Mouse (Mus musculus) cerebellum, postnatal 14 days (tissue): ENCODE results near the gene Ift20.

ENCODE experiments used
- DNase-seq, 2 experiments: peaks; one replicate each; pipeline ENCODE4 v3.0.0; 2021; ENCODE audit warnings: mixed read lengths in 2 of 2

The Ift20 gene

DNA sequence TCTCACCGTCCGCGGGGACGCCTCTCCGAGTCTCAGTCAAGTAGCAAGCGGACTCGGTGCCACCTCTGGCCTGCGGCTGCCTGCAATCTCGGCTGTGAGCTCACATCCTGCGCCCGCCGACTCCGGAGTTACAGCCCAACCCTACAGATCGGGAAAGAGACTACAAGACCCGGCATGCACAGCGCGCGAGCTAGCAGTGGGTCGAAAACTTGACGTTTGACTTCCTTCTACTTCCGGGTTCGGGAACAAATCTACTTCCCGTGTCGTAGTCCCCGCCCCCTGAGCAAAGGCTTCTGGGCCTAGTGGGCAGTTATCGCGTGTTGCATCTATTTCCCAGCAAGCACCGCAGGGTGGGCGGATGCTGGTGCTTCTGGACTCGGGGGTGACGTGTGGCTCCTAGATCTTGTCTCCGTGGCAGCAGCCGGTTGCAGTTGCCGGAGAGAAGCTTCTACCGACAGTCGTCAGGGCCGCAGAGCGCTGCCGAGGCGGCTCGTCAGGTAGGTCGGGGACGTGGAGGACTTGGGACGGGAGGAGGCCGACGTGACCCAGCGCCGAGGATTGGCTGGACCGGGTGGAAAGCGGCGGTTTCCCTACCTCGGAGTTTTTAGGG is at the start of gene Ift20, which contains the start of gene Tnfaip1:
Gene Ift20, plus strand, starts transcription at position 282 of the 610 bp plus-strand sequence.
Gene Tnfaip1, minus strand, starts transcription at position 253 of the 610 bp plus-strand sequence.
- peak; percentile 97 for DNase-seq

GRCm38 (mm10) chr11:78488168-78488567 is 48.0 kb upstream of the Ift20 start:
- peak; percentile 93 to 94 for DNase-seq

- DNase-seq: peak; percentile 74 to 80
Measured at GRCm38 (mm10) chr11:78490781-78491241, 45.4 kb upstream of the Ift20 start.

GRCm38 (mm10) chr11:78495904-78496303 is 40.3 kb upstream of the Ift20 start:
- peak in 1 of 2 experiments; percentile 40 for DNase-seq

GRCm38 (mm10) chr11:78497071-78497541 is 39.1 kb upstream of the Ift20 start:
- DNase-seq: peak in 1 of 2 experiments; percentile 79

GRCm38 (mm10) chr11:78497544-78498522 is 38.3 kb upstream of the Ift20 start, which contains the start of gene Sarm1:
Sarm1 (minus strand) TSS chr11:78497754.
- DNase-seq: peak; percentile 99

- peak in 1 of 2 experiments; percentile 30 for DNase-seq
Measured at GRCm38 (mm10) chr11:78499004-78499403, 37.2 kb upstream of the Ift20 start, which contains the start of gene Vtn. Vtn (plus strand) TSS chr11:78499091.

DNA sequence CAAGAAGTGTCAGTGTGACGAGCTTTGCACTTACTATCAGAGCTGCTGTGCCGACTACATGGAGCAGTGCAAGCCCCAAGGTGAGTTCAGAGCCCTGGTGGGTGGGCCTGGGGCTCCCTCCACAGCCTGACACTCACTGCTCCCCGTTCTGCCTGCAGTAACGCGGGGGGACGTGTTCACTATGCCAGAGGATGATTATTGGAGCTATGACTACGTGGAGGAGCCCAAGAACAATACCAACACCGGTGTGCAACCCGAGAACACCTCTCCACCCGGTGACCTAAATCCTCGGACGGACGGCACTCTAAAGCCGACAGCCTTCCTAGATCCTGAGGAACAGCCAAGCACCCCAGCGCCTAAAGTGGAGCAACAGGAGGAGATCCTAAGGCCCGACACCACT is 36.6 kb upstream of the Ift20 start:
- DNase-seq: no peak

DNA sequence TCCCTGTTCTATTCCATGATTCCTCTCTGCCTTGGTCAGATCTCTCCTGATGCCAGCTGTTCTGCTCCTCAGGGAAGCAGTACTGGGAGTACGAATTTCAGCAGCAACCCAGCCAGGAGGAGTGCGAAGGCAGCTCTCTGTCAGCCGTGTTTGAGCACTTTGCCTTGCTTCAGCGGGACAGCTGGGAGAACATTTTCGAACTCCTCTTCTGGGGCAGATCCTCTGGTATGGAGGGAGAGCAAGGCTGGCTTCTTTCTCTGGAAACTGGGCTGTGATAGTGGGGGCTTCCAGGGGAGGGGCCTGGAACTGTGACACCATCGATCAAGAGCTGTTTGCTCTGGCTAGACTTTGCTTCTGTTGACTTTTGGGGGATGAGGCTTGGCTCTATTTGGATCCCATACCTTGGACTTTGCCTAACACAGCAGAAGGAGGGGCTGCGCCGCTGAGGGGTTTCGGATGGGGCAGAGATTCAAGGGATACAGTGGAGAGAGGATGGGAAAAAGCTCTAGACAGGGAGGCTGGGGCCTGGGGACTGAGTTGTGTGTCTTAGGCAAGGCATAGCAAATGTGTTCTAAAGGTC is 35.4 kb upstream of the Ift20 start:
- DNase-seq: no peak

- DNase-seq: no peak
Measured at GRCm38 (mm10) chr11:78501529-78501928, 34.6 kb upstream of the Ift20 start.

DNA sequence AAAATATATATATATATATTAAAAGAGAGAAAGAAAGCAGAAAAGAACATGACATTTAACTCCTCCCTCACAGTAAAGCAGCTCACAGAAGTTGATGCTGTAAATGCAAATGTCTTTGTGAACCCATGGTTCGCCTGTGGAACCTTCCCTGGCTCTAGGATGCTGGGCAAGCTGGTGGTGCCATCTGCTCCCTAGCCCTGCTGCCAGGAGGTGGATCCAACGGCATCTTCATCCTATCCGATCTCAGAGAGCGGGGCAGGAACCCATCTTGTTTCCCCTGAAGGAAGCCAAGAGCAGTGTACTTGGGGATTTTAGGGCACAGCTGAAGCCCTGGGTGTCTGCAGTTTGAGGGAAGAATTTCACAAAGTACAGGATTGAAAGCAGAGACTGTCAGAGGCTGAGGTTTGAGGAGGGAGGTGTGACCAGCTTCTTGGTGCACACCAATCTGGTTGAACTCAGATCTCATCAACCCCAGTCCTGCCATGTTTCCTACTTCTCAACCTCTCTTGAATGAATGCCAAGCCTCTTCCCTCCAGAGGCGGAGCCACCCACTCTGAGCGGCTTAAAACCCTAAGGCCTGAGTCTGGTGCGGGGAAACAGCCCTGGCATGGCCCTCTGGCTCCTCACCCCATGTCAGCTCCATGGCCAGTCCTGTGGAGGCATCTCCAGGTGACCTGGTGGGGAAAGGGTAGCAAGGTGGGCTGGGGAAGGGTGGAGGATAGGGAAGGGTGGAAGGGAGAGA is 33.1 kb upstream of the Ift20 start, which contains the start of gene Sebox:
Gene Sebox, plus strand, starts transcription at position 539 of the 742 bp plus-strand sequence.
- DNase-seq: peak; percentile 90 to 93

- DNase-seq: no peak
Measured at GRCm38 (mm10) chr11:78505430-78505829, 30.7 kb upstream of the Ift20 start.

DNA sequence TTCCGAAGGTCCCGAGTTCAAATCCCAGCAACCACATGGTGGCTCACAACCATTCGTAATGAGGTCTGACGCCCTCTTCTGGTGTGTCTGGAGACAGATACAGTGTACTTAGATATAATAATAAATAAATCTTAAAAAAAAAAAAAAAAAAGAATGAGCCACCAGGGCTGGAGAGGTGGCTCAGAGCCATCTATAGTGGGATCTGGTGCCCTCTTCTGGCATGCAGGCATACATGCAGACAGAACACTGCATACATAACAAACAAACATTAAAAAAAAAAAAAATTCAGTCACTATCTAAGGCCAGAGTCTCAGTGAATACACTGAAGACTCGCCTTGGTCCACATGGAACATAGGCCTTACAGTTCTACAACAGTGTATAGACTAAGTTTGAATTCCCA is 27.0 kb upstream of the Ift20 start:
- DNase-seq: peak; percentile 65 to 80

DNA sequence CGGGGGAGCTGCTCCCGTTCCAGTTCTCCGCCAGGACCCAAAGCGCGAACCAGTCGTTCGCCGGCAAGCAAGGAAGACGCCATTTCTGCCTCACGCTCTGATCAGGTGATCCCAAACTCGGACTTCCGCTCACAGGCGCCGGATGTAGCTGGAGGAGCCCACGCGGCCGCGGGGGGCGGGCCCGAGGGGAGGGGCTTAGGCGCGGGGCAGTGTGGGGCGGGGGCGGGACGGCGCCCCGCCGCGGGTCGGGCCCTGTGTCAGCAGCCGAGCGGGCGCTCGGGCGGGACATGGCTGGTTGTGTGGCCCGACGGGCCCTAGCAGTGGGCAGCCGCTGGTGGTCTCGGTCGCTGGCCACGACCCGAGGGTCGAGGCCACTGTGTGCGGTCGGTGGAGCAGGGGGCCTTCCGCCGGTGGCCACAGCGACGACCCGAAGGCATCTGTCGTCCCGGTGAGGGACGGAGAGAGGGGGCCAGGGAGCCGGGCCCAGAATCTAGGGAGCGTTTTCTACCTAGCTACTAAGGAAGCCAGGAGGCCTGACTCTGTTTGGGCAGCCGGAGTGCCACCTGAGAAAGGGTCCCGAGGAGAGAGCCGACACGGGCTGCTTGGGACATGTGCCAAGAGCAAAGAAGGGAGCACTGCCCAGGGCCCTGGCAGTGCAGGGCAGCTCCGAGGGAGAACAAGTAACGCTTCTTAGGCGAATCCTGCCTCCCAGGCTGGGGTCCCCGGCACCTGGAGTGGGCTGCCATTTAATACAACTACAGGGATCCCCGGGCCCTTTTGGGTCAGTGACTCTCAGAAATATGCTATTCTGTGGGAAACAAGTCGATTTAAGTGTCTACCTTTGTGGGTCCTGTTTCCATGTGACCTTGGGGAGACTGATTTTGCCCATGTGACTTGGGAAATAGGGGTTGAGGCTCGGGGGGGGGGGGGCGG is 23.9 kb upstream of the Ift20 start, which contains the start of the genes Tmem199 and Poldip2:
Gene Tmem199, minus strand, starts transcription at position 148 of the 933 bp plus-strand sequence.
Gene Poldip2, plus strand, starts transcription at position 169 of the 933 bp plus-strand sequence.
- peak; percentile 94 for DNase-seq

GRCm38 (mm10) chr11:78513106-78513790 is 22.9 kb upstream of the Ift20 start:
- no peak for DNase-seq

- peak in 1 of 2 experiments; percentile 53 for DNase-seq
Measured at GRCm38 (mm10) chr11:78515549-78516325, 20.4 kb upstream of the Ift20 start.

GRCm38 (mm10) chr11:78518931-78519330 is 17.2 kb upstream of the Ift20 start:
- peak in 1 of 2 experiments; percentile 5 for DNase-seq

- peak in 1 of 2 experiments; percentile 23 for DNase-seq
Measured at GRCm38 (mm10) chr11:78521880-78522279, 14.3 kb upstream of the Ift20 start.

GRCm38 (mm10) chr11:78522481-78522997 is 13.6 kb upstream of the Ift20 start:
- peak; percentile 75 to 79 for DNase-seq
